Mouse (Mus musculus): ENCODE data around the gene Rab29.
"Not testable (repeated sequence)": the region's sequence is repeated elsewhere in the genome, so short reads cannot be mapped to it uniquely, and the experiment has no call there.

Rab29 gene

GRCm38 (mm10) chr1:131866304-131866999 lies 572 bp upstream of the Rab29 start:
- DNase-seq: no peak

- DNase-seq: peak; percentile 6
Measured at GRCm38 (mm10) chr1:131867946-131868290, 894 bp downstream of the Rab29 start.

GRCm38 (mm10) chr1:131869561-131869960 lies 2.5 kb downstream of the Rab29 start:
- DNase-seq: no peak

- no peak for DNase-seq
Measured at GRCm38 (mm10) chr1:131872856-131873255, 5.8 kb downstream of the Rab29 start.

GRCm38 (mm10) chr1:131879816-131880215 lies 12.8 kb downstream of the Rab29 start:
- no peak for DNase-seq

GRCm38 (mm10) chr1:131882787-131883186 lies 15.8 kb downstream of the Rab29 start:
- DNase-seq: peak; percentile 32

- DNase-seq: no peak
Measured at GRCm38 (mm10) chr1:131886173-131886572, 19.1 kb downstream of the Rab29 start.

GRCm38 (mm10) chr1:131886641-131887040 lies 19.6 kb downstream of the Rab29 start:
- no peak for DNase-seq

GRCm38 (mm10) chr1:131890043-131890658 lies 23.1 kb downstream of the Rab29 start:
- no peak for DNase-seq

GRCm38 (mm10) chr1:131891436-131891835 lies 24.4 kb downstream of the Rab29 start:
- no peak for DNase-seq

GRCm38 (mm10) chr1:131902679-131903078 lies 35.7 kb downstream of the Rab29 start:
- DNase-seq: no peak

GRCm38 (mm10) chr1:131903251-131903650 lies 36.2 kb downstream of the Rab29 start:
- DNase-seq: no peak

- DNase-seq: peak; percentile 21
Measured at GRCm38 (mm10) chr1:131905497-131905896, 38.5 kb downstream of the Rab29 start.

- DNase-seq: no peak
Measured at GRCm38 (mm10) chr1:131908456-131908855, 41.4 kb downstream of the Rab29 start.

- not testable (repeated sequence) for DNase-seq
Measured at GRCm38 (mm10) chr1:131909236-131909635, 42.2 kb downstream of the Rab29 start.

GRCm38 (mm10) chr1:131910001-131910648 lies 43.1 kb downstream of the Rab29 start, which contains the start of gene Nucks1:
Gene Nucks1 (plus strand): TSS chr1:131910534.
- DNase-seq: peak; percentile 100

GRCm38 (mm10) chr1:131910674-131911558 lies 43.9 kb downstream of the Rab29 start:
- peak; percentile 90 for DNase-seq

GRCm38 (mm10) chr1:131917634-131918033 lies 50.6 kb downstream of the Rab29 start:
- no peak for DNase-seq

GRCm38 (mm10) chr1:131919052-131919451 lies 52.0 kb downstream of the Rab29 start:
- DNase-seq: no peak

GRCm38 (mm10) chr1:131922100-131922499 lies 55.1 kb downstream of the Rab29 start:
- DNase-seq: no peak

Measured in liver (tissue).